Mouse (Mus musculus): ENCODE results near the gene Fam189a1.

Gene Fam189a1

GRCm38 (mm10) chr7:64950771-64951099 is 205.6 kb downstream of the Fam189a1 start:
- DNase-seq (ENCODE audit: low spot score) = no peak

DNA sequence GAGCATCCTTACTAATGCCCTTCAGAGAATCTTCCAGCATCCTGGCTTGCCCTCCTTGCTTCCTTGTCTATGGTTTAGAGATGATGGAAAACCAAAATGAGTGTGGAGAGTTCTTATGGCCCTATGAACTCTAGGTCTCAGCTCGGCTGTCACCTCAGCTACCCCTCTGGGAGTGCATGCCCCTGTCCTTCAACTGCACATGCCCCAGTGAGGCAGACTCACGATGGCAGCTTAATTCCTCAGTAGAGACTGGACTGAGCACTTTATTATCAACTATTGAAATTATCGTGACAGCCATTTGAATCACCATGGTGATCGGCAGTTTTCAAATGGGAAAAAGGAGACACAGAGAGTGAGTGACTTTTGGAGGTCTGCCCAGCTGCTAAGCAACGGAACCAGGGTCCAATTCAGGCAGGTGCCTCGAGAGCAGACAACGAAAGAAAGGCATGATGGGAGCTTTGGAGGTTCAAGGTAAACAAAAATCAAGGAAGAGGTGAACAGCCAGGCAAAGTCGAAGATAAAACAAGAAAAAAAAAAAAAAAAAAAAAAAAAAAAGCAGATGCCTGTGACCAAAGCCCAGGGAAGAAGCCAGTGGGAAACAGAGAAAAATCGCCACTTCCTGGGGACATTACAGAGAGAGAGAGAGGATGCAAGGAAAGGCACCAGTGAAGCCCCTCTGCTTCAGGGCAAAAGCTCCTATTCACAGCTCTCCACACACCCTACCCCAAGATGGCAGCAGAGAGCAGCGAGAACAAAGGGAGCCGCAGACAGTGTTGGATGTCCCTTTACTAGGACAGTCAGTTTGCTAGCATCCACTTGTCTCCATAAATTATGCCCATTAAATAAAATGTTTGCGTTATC is 206.2 kb downstream of the Fam189a1 start:
- peak; percentile 34 for DNase-seq (ENCODE audit: low spot score)

GRCm38 (mm10) chr7:64949465-64949864 is 206.9 kb downstream of the Fam189a1 start:
- DNase-seq (ENCODE audit: low spot score) = no peak

GRCm38 (mm10) chr7:64944686-64945085 is 211.7 kb downstream of the Fam189a1 start:
- no peak for DNase-seq (ENCODE audit: low spot score)

- DNase-seq (ENCODE audit: low spot score) = no peak
Measured at GRCm38 (mm10) chr7:64944175-64944574, 212.2 kb downstream of the Fam189a1 start.

DNA sequence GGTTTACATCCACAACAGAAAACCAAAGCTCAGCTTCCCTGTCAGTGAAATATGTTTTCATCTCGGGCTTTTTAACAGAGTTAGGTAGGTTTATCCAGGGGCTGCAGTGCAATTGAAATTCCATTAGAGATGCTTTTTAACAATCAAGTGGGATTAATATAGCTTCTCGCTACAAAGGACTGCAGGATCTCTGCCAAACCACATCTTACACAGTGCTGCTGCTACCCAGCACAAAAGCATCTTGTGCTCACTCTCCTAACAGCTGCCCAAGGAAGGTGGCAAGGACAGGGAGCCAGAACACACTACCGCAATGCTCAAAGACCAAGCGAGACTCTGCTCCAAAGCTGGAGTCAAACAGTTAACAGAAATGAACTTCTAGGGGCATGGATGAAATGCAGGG is 219.4 kb downstream of the Fam189a1 start:
- DNase-seq (ENCODE audit: low spot score) = no peak

- no peak for DNase-seq (ENCODE audit: low spot score)
Measured at GRCm38 (mm10) chr7:64934115-64934514, 222.3 kb downstream of the Fam189a1 start.

DNA sequence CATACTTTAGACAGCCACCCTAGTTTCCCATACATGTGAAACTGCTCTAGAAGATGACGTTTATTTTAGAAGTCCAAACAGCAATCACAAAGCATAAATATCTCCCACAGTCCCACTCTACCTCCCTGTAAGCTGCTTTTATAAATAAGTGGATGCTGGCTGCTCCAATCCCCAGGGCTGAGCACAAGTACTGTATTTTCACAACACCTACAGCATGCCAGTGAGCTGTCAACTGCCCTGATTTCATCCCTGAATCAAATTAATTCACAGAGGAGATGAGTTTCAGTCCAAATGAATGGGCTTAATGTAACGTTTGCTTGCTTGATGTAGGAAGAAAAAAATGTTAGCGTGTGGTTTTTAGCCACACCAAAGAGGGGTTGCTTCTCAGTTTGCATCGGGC is 225.4 kb downstream of the Fam189a1 start:
- DNase-seq (ENCODE audit: low spot score) = no peak

DNA sequence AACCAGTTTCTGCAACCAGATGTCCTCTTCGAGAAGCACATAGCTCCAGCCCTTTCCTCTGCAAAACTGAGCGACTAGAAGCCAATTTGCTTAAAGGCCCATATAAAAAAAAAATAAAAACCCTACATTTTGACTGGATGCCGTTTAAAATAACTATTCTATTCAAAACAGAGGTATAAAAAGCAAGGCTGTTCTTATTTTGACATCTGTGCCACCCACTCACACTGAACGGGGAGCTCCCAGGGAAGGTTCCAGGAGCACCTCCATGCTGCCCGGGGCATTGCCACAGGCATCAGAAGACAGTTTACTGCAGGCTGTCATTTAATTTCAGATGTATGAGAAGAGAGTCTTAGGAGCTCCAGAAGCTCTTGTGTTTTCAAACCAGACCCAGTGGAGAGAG is 232.5 kb downstream of the Fam189a1 start:
- peak; percentile 36 for DNase-seq (ENCODE audit: low spot score)

GRCm38 (mm10) chr7:64921189-64921588 is 235.2 kb downstream of the Fam189a1 start:
- DNase-seq (ENCODE audit: low spot score) = no peak

- no peak for DNase-seq (ENCODE audit: low spot score)
Measured at GRCm38 (mm10) chr7:64920735-64921134, 235.6 kb downstream of the Fam189a1 start.

GRCm38 (mm10) chr7:64916654-64917053 is 239.7 kb downstream of the Fam189a1 start:
- DNase-seq (ENCODE audit: low spot score) = no peak

GRCm38 (mm10) chr7:64915121-64915520 is 241.2 kb downstream of the Fam189a1 start:
- no peak for DNase-seq (ENCODE audit: low spot score)

- DNase-seq (ENCODE audit: low spot score) = no peak
Measured at GRCm38 (mm10) chr7:64911945-64912344, 244.4 kb downstream of the Fam189a1 start.

- no peak for DNase-seq (ENCODE audit: low spot score)
Measured at GRCm38 (mm10) chr7:64910208-64910607, 246.2 kb downstream of the Fam189a1 start.

- DNase-seq (ENCODE audit: low spot score) = no peak
Measured at GRCm38 (mm10) chr7:64906955-64907354, 249.4 kb downstream of the Fam189a1 start.

GRCm38 (mm10) chr7:64905506-64905905 is 250.9 kb downstream of the Fam189a1 start:
- DNase-seq (ENCODE audit: low spot score) = no peak

DNA sequence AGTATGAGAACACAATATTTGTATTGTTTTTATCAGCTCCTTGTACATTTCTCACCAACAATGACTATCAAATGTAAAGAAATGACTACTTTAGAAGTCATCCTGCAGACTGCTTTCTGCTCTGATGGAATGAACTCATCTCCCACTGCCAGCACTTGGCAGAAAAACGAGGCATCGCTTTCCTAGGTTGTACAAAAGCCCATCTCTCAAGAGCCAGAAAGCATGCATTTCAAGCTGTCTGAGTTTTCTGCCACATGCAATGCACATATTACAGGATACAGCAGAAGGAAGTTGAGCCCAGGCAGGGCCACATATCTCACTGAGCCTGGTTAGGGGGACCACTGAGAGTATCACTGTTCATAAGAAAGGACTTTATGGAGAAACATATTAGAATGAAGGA is 256.1 kb downstream of the Fam189a1 start:
- no peak for DNase-seq (ENCODE audit: low spot score)

DNA sequence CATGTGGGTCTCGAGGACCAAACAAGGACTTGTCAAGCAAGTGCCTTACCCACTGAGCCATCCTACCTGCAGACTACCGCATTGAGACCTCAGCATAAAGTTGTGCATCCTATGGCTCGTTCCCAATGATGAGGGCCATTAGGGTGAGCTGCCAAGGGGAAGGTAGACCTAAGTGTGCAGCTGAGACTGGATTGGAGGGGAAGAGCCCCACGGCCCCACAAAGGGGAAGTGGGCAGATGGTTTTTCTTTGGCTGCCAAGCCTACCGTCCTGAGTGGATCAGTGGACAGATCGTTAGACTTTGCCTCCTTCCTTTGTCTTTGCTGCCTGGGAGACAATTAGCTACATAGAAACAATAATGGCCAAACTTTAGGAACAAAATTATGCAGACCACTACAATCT is 259.8 kb downstream of the Fam189a1 start:
- no peak for DNase-seq (ENCODE audit: low spot score)

DNA sequence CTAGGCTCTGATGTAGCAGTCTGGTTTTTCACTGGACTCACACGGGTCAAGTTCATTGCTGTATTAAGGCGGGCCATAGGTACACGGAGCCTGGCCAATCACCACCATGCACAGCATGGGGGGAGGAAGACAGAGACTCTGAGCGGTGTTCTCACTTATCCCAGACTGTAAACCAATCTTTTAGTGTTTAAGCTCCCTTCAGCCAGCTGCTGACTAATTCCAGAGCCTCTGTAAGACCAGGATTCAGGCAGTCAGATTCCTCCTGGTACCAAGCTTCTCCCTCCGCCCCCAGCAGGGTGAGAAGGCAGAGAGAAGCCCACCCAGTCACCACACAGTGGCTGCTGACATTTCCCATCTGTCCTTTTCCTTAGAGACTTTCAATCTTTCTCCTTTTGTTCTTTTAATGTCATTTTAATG is 260.7 kb downstream of the Fam189a1 start:
- no peak for DNase-seq (ENCODE audit: low spot score)

GRCm38 (mm10) chr7:64891139-64891538 is 265.2 kb downstream of the Fam189a1 start:
- DNase-seq (ENCODE audit: low spot score) = no peak

DNA sequence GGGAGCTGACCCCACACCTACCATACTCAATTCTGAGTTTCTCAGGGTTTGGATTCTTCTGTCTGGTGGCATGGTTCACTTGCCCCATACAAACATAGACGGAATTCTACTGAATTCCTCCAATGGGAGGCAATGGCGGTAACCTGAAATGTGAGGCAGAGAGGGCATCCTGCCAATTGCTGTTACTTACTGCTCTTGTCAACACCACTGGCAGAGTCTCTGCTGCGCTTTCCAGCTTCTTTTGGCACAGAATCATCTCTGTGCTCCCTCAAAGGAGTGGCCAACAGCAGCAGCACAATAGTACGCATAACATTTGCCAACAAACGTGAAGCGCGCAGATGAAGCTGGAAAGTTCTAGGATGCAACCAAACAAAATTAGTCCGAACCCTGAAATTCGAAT is 266.5 kb downstream of the Fam189a1 start:
- DNase-seq (ENCODE audit: low spot score) = no peak

DNA sequence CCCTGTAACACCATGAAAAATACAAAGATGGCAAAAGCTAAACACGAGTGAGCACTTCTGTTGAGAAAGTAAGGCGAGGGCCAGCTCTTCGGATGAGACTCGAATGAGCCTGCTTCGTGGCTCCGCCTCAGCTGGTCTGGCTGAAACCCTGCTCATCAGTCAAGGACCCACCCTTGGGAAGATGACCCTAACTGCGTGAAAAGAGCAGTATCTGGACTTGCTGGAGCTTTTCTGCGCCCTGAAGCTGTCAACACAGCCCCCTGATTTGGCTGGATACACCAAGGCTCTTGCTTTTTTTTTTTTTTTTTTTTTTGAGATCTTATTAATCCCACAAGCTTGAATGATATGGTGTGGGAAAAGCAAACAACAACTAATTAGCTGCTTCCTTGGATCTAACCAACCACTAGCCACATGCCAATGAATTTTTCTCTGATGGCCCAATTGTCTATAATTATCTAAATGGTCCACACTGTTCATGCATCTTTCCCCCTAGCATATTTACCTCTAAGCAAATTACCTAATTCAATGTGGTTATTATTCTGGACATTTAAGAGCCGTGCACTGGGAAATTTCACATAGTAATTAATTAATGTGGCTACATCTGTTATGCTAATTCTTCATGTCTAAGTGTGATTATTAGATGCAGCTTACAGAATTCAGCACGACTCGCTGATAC is 272.0 kb downstream of the Fam189a1 start:
- DNase-seq (ENCODE audit: low spot score) = no peak

DNA sequence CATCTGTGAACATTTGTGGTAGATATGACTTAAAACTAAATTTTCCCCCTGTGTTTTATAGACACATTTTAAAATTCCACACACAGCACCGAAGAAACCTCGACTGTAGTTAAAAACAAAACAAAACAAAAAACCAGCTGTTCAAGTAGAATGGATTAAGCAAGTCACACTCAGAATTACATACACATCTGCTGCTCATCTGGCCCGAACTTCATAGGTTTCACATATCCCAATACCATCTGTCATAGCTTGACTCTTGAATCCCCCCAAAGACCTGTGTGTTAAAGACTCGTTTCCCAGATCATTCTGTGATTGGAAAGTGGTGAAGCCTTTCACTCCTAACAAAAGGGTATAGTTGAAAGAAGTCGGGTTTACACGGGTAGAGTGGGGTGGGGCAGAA is 274.1 kb downstream of the Fam189a1 start:
- DNase-seq (ENCODE audit: low spot score) = no peak
